Mouse (Mus musculus) liver, adult 2 months (tissue): ENCODE results near the gene Lhpp.

Experiments
- CTCF ChIP-seq: fragments of 200-500 bp; IDR thresholded peaks from 2 replicates; pipeline ENCODE4 v1.5.1; 2011; ENCODE audit warnings: low read depth, low read length, control low read depth
- POLR2A ChIP-seq: fragments of 200-500 bp; IDR thresholded peaks from 2 replicates; pipeline ENCODE4 v1.6.1; 2011; ENCODE audit warnings: low read length, control low read depth; ENCODE audit not compliant: insufficient read depth; ENCODE audit errors: extremely low read depth

GRCm38 (mm10) chr7:132616391-132616790 lies 6.0 kb downstream of the Lhpp start:
- no peak for TF ChIP-seq POLR2A
- no peak for TF ChIP-seq CTCF
